23 mouse cellular contexts compared by ENCODE assay signal in genomic region chr5:150869954-150870353, GRCm38 (mm10).
"Had no signal": no experiment of that assay in that cellular context is flagged by ENCODE, and none has a peak within 500 bp of the region (broad histone marks: within the 10 kb centered on the region; RNA-seq: fewer than 3 reads in every experiment).

No protein-coding gene starts in this region.

- H3K36me3 ChIP-seq: heart, embryonic 10.5 days; heart, embryonic 13.5 days; heart, embryonic 15.5 days; intestine, embryonic 15.5 days; limb, embryonic 13.5 days; limb, embryonic 15.5 days; liver, embryonic 12.5 days had no signal

- H3K4me3 ChIP-seq: heart, embryonic 10.5 days; heart, embryonic 13.5 days; heart, embryonic 15.5 days; intestine, embryonic 15.5 days; limb, embryonic 13.5 days; limb, embryonic 15.5 days; liver, embryonic 12.5 days had no signal

- H3K4me2 ChIP-seq: heart, embryonic 13.5 days; heart, embryonic 15.5 days; hindbrain, embryonic 14.5 days; intestine, embryonic 15.5 days; limb, embryonic 13.5 days; limb, embryonic 15.5 days; liver, embryonic 12.5 days had no signal

- H3K9me3 ChIP-seq: heart, embryonic 15.5 days; intestine, embryonic 15.5 days; limb, embryonic 15.5 days had no signal

- H3K9ac ChIP-seq: heart, embryonic 13.5 days; heart, embryonic 15.5 days; hindbrain, embryonic 14.5 days; intestine, embryonic 15.5 days; limb, embryonic 13.5 days; limb, embryonic 15.5 days; liver, embryonic 12.5 days; liver, embryonic 14.5 days had no signal

- ATAC-seq: hindbrain, embryonic 16.5 days; inflammation-experienced regulatory T-cells, adult 6 months; liver, embryonic 12.5 days had no signal

- H3K27me3 ChIP-seq: heart, embryonic 13.5 days; heart, embryonic 15.5 days; intestine, embryonic 15.5 days; limb, embryonic 13.5 days; limb, embryonic 15.5 days; liver, embryonic 12.5 days had no signal

- H3K4me1 ChIP-seq: heart, embryonic 13.5 days; heart, embryonic 15.5 days; intestine, embryonic 15.5 days; limb, embryonic 15.5 days had no signal

- H3K27ac ChIP-seq: heart, embryonic 10.5 days; heart, embryonic 13.5 days; heart, embryonic 15.5 days; hindbrain, embryonic 14.5 days; intestine, embryonic 15.5 days; limb, embryonic 13.5 days; limb, embryonic 15.5 days; liver, embryonic 12.5 days; liver, embryonic 14.5 days had no signal

- DNase-seq: gastrocnemius, postnatal 14 days; gastrocnemius, postnatal 36 days; heart, adult 18-20 months; heart, postnatal 14 days; heart, postnatal 36 days; kidney, adult 18-20 months; kidney, adult 8-10 months; kidney, postnatal 10 days; kidney, postnatal 25 days; layer of hippocampus, adult 9-11 months; layer of hippocampus, postnatal 36 days; left cerebral cortex, postnatal 4 days had no signal
